Mouse (Mus musculus) skeletal muscle tissue, adult 2 months (tissue): ENCODE measurements around the gene Ugt2a3.
"Not testable (repeated sequence)": the region's sequence is repeated elsewhere in the genome, so short reads cannot be mapped to it uniquely, and the experiment has no call there.

ENCODE experiments used
- DNase-seq: peaks from one replicate; pipeline ENCODE4 v3.0.0-alpha.2; 2012; ENCODE audit warnings: low read depth, low spot score

Ugt2a3 gene

GRCm38 (mm10) chr5:87336961-87337697, at the start of gene Ugt2a3:
TSS of gene Ugt2a3 (minus strand) at chr5:87337195.
- DNase-seq: no peak

- no peak for DNase-seq
Measured at GRCm38 (mm10) chr5:87380234-87380633, 43.2 kb upstream of the Ugt2a3 start.

GRCm38 (mm10) chr5:87379825-87380224, 42.8 kb upstream of the Ugt2a3 start:
- DNase-seq: no peak

GRCm38 (mm10) chr5:87375874-87376383, 38.9 kb upstream of the Ugt2a3 start:
- no peak for DNase-seq

GRCm38 (mm10) chr5:87373502-87373863, 36.5 kb upstream of the Ugt2a3 start:
- DNase-seq: no peak

GRCm38 (mm10) chr5:87372788-87373501, 36.0 kb upstream of the Ugt2a3 start:
- DNase-seq: not testable (repeated sequence)

GRCm38 (mm10) chr5:87350350-87350749, 13.4 kb upstream of the Ugt2a3 start:
- no peak for DNase-seq

- not testable (repeated sequence) for DNase-seq
Measured at GRCm38 (mm10) chr5:87349150-87349549, 12.2 kb upstream of the Ugt2a3 start.

GRCm38 (mm10) chr5:87347479-87348078, 10.6 kb upstream of the Ugt2a3 start:
- DNase-seq: not testable (repeated sequence)

- no peak for DNase-seq
Measured at GRCm38 (mm10) chr5:87340461-87340860, 3.5 kb upstream of the Ugt2a3 start.

- no peak for DNase-seq
Measured at GRCm38 (mm10) chr5:87335199-87335598, 1.8 kb downstream of the Ugt2a3 start.

GRCm38 (mm10) chr5:87333584-87333983, 3.4 kb downstream of the Ugt2a3 start:
- DNase-seq: no peak

- no peak for DNase-seq
Measured at GRCm38 (mm10) chr5:87311392-87311791, 25.6 kb downstream of the Ugt2a3 start.

- DNase-seq: not testable (repeated sequence)
Measured at GRCm38 (mm10) chr5:87286180-87286579, 50.8 kb downstream of the Ugt2a3 start.

GRCm38 (mm10) chr5:87275986-87276385, 61.0 kb downstream of the Ugt2a3 start:
- DNase-seq: not testable (repeated sequence)

- DNase-seq: no peak
Measured at GRCm38 (mm10) chr5:87275581-87275980, 61.4 kb downstream of the Ugt2a3 start.
